Mouse (Mus musculus) adipocyte (in vitro differentiated cells): ENCODE results near the gene Ints2.
A peak's percentile ranks its signal among the peaks of the same experiment; 100 is the strongest.
"Not testable (repeated sequence)": the region's sequence is repeated elsewhere in the genome, so short reads cannot be mapped to it uniquely, and the experiment has no call there.

ENCODE experiments used
- DNase-seq: peaks from one replicate; pipeline ENCODE4 v3.0.0-alpha.2; 2016; ENCODE audit warnings: low spot score

The Ints2 gene

GRCm38 (mm10) chr11:86257460-86258076, at the start of gene Ints2:
TSS of gene Ints2 (minus strand) at chr11:86257575.
- peak; percentile 94 for DNase-seq

- DNase-seq: not testable (repeated sequence)
Observed at GRCm38 (mm10) chr11:86292201-86292600, 34.8 kb upstream of the Ints2 start.

- no peak for DNase-seq
Observed at GRCm38 (mm10) chr11:86291714-86292113, 34.3 kb upstream of the Ints2 start.

GRCm38 (mm10) chr11:86285729-86286128, 28.4 kb upstream of the Ints2 start:
- no peak for DNase-seq

DNA sequence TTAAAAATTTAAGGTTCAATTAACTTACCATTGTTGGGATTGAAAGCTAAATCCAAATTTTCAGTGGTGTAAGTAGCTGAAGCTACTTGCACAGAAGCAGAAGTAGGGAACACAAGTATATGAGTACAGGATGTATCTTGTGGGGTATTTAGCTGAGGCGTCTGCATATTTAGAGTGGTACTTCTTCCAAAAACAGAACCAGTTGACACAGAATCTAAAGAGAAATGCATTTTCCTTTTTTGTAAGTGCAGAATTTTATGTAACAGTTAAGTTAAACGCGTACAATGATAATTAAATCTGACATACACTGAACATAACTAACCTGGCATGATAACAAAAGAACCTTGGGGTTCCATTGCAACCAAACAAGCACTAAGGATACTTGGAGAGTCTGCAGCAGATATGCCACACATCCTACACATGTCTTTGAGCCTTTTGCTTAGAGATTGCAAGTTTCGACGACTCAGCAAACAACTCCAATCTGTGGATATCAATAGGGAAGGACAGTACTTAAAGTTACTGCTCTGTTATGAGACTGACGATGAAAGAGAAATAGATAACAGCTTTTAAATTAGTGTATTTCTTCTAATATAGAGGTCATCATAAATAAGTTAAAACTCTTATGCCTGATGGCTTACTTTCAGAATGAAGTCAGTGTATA, 21.2 kb upstream of the Ints2 start:
- DNase-seq: no peak

DNA sequence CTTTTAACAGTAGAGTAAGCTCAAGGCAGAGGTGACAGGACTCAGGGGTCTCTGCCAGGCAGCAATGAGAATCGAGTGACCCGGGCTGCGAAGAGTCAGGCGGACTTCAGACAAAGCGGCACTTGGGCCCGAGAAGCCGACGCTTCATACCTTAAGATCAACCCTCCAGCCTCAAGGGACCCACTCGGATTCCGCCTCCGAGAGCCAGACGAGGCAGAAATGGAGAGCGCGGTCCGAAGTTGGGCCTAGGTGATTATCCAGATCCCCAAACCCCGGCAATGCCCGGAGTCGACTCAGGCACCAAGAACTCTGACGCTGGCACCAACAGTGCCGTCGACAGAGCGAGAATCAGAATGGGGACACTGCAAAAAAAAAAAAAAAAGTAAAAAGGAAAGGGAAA, 321 bp downstream of the Ints2 start:
- DNase-seq: no peak

DNA sequence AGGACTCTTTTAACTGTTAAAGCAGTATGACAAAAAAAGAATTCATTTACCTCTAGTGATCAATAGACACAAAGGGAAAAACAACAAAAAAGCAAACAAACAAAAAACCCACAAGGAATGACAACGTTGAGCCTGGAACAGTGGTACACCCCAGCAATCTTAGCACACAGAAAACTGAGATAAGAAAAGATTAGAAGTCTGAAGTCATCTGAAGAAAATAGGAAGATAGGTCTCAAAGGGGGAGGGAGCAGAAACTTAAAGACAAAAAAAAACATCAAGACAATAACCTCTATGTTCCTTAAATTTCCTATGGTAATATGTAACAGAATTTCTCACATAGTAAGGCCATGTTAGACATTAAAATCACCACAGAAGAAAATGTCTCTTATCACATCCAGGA, 4.0 kb downstream of the Ints2 start:
- no peak for DNase-seq

DNA sequence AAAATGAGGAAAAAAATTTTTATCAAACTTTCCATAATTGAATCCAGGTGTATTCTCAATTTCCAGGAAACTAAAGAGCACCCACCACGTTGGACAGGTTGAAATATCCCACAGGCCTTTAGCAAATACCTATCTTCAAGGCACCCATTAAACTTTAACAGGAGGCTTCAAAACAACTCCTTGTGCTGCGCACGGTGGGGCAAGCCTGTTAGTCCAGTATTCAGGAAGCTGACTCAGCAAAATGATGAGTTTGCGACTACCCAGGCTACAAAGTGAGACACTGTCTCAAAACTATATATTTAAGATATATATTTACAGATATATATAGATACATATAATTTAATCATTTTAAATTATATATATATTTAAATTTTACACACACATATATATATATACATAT, 24.9 kb downstream of the Ints2 start:
- no peak for DNase-seq

DNA sequence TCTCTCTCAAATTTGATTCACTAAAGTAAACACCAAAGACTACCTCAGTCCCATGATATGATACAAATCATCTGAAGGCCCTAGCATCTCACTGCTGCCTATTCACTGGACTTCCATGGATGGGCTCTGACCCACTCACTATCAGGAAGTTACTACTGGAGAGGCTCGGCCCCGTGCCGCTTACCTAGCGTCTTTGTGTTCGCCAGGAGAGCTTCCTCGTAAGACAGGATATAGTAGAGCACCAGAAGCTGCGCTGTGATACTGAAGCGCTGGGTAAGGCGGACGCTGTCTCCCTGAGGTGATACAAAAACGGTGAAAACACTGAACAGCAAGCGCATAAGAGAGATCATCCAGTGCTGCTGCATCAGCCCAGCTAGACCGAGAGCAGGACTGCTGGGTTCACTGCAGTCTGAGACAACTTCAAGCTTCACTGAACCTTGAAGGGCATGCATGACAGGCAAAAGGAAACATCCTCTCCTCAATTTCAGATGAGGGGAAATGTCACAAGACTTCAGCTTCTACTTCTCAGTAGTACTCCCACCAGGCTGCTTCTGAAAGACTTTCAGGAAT, 25.5 kb downstream of the Ints2 start:
- DNase-seq: no peak

DNA sequence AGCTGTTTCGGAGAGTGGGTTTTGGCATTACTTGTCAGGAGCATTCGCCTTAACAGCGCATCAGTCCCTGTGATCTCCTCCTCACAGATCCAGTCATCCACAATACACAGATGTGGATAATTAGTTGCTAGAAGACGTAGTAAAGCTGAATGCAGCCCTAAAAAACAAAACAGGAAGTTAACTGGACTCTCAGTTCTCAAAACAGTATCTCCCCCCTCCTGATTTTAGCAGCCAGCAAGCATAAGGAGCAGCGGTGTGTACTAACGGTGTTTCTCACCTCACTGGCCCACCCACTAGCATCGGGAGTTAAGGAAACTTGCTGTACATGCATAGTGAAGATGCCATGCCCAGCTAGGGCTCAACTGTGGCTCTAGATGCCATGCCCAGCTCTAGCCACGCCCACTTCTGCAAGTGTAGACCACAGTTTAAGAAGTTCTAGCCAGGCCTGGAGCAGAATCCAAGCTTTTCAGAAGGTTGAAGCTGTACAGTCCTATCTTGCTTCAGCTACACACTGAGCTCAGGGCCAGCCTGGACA, 30.7 kb downstream of the Ints2 start:
- no peak for DNase-seq

DNA sequence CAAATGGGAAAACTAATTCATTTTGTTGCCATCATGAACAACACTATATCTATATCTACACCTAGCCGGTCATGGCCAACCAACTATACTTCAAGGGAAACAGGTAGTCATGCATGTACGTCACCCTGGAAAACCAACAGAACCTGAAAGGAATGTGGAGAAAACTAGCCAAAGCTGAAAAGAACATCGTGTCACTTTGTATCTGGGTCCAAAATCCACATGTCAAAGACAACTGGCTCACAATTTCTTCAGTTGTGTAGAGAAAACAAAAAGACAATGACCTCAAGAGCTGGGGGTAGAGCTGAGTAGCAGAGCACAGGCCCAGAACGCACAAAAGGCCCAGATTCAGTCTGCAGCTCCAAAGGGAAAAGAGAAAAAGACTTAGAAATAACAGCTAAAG, 31.6 kb downstream of the Ints2 start:
- DNase-seq: no peak

DNA sequence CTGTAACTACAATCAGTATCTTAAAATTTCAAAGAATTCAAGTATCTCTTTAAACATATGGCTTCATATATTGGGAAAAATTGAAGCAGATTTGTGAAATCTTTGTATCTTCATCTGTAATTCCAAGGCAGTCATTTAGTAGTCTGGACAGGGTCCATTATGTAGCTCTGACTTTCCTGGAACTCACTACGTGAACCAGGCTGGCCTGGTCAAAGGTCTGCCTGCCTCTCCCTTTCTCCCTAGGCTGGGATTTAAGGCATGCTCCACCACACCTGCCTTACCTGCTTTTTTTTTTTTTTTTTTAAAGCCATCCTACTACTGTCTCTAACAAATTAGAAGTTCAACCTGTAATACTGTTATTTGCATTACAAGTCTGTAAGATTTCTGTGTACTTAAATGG, 45.6 kb downstream of the Ints2 start:
- DNase-seq: no peak

DNA sequence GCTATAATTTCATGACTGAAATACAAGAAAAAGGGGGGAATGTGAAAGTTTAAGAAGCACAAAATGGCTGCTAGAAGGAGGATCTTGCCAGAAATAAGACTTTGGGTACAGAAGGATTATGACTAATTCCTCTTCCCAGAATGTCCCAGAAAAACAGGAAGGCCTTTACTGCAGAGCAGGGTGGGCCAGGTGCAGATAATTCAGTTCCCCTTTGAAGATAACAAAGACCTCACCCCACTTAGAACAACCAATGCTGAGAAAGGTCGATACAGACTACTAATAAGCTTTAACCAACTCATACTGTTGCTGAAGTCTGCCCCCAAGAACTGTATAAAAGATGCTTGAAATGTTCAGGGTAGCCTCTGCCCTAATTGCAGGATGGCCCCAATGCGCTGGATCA, 48.3 kb downstream of the Ints2 start:
- no peak for DNase-seq

DNA sequence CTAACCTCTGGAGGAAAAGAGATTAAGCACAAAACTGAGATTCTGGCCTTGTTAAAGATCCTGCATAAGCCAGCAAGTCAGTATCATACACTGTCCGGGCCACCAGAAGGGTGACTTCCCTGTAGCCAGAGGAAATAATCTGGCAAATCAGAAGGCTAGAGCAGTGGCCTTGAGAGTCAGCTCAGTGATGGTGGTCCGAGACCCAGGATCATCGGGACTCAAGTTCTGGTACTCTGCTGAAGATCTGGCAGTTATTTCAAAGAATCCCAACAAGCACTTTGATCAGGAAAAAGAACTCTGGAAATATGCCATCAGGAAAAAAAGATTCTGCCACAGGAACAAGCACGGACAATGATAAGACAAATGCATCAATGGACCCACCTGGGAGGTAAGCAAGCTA, 51.5 kb downstream of the Ints2 start:
- no peak for DNase-seq

GRCm38 (mm10) chr11:86205031-86205430, 52.3 kb downstream of the Ints2 start:
- no peak for DNase-seq

DNA sequence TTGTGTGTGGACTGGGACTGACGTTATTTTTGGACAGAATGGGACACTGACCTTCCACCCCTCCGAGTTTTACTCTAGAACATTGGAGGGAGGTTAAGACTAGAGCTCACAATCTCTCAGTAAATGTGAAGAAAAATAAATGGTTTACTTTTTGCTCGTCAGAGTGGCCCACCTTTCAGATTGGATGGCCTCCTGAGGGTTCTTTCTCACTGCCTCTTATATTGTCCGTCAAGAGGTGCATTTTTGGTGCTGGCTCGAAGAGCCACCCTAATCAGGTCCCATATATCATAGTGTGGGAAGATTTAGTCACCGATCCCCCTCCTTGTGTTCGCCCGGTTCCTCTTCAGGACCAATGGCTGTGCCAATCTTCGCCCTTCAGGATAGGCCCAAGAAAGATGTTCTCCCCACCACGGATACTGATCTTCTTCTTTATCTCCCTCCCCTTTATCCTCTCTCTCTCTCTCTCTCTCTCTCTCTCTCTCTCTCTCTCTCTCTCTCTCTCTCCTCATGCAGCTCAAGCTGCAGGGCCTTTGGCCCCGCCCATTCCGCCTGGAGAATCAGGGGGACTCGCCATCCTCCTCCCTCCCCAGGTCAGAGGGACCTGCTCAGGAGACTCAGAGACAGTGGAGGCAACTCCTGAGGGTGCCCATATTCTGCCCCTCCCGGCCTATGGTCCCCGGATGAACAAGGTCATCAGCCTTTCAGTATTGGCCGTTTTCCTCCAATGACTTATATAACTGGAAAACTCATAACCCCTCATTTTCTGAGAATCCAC, 55.3 kb downstream of the Ints2 start:
- DNase-seq: peak; percentile 7

GRCm38 (mm10) chr11:86201037-86201786, 56.2 kb downstream of the Ints2 start, which contains the start of gene Brip1:
TSS of gene Brip1 (minus strand) at chr11:86201193.
- peak; percentile 98 for DNase-seq

- DNase-seq: no peak
Observed at GRCm38 (mm10) chr11:86200460-86201021, 56.8 kb downstream of the Ints2 start.

DNA sequence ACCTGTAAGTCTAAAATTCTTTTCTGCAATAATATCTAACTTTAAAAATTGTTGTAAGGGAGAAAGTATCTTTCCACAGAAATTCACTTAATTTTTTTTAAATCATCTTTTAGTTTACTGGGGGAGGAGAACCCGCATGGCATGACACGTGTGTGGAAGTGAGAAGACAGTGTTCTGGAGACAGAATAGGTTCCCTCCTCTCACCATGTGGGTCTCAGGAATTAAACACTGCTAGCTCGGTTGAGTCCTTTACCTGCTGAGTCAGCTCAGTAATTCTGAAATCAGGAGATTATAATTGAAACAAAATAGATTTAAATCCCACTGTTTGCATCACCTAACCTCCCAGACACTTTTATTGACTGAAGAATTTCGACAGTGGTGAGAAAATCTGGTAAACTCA, 57.6 kb downstream of the Ints2 start:
- DNase-seq: no peak

DNA sequence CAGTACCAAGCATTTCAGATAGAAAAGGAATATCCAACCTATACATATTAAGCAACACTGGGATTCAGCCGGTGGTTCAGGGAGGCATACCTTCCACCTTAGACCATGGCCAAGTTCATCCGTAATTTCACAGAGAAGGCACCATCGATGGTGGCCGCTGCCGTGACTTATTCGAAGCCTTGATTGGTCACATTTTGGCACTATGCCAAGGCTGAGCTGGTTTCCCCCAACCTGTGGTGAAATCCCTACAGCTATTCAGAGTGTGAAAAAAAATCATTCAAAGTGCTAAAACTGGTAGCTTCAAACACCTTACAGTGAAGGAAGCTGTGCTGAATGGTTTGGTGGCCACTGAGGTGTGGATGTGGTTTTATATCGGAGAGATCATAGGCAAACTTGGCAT, 72.2 kb downstream of the Ints2 start:
- DNase-seq: not testable (repeated sequence)

- DNase-seq: no peak
Observed at GRCm38 (mm10) chr11:86175833-86176232, 81.5 kb downstream of the Ints2 start.
